Mouse (Mus musculus): ENCODE measurements at regions not wholly inside any gene's neighbourhood (a gene's known extent, or its start where the extent isn't known, plus 50 kb on each side); places are given as distances from the start of the nearest gene placed in this dataset.
"Not testable (repeated sequence)": the region's sequence is repeated elsewhere in the genome, so short reads cannot be mapped to it uniquely, and the experiment has no call there.

- DNase-seq (ENCODE audit: low spot score in 2 of 2) = peak; percentile 25 to 36
Measured at GRCm38 (mm10) chr10:49985038-49985437, 196.5 kb upstream of the Grik2 start.

DNA sequence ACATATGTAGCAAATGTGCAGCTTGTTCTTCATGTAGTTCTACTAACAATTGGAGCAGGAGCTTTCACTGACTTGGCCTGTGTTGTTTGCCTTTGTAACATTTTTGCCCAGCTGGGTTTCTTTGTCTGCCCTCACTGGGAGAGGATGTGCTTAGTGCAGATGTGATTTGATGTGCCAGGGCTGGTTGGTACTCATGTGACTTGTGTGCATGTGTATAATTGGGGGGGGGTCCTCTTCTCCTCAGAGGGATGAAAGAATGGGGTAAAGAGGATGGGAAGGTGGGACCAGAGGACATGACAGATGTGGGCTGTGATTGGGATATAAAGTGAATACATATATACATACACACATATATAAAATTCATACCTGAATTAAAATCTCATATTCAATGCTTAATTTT, 163.9 kb upstream of the Grik2 start:
- DNase-seq (ENCODE audit: low spot score in 2 of 2) = no peak

GRCm38 (mm10) chr10:49937305-49937704, 148.7 kb upstream of the Grik2 start:
- not testable (repeated sequence) for DNase-seq (ENCODE audit: low spot score in 2 of 2)

GRCm38 (mm10) chr10:49909206-49909605, 120.6 kb upstream of the Grik2 start:
- DNase-seq (ENCODE audit: low spot score in 2 of 2) = not testable (repeated sequence)

GRCm38 (mm10) chr10:49908126-49908525, 119.6 kb upstream of the Grik2 start:
- not testable (repeated sequence) for DNase-seq (ENCODE audit: low spot score in 2 of 2)

GRCm38 (mm10) chr10:49904626-49905025, 116.1 kb upstream of the Grik2 start:
- not testable (repeated sequence) for DNase-seq (ENCODE audit: low spot score in 2 of 2)

GRCm38 (mm10) chr10:49895436-49895835, 106.9 kb upstream of the Grik2 start:
- no peak for DNase-seq (ENCODE audit: low spot score in 2 of 2)

- peak in 1 of 2 experiments; percentile 18 for DNase-seq (ENCODE audit: low spot score in 2 of 2)
Measured at GRCm38 (mm10) chr10:49884106-49884505, 95.5 kb upstream of the Grik2 start.

DNA sequence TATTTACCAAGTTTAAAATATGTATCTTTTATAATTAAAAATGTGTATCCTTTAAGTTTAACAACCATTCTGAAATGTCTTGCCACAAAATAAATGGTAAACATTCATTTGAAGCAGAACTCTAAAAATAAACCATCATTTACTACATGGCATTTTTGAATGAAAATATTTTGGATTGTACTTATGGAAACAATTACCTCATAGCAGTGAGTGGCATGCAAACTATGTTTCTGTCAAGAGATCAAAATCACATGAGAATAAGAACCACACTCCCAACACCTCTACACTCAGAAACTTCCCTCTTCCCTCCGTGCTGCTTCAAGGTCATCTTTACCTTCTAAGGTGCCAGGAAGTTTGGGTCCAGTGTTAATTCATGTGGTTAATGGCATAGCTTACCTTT, 94.9 kb upstream of the Grik2 start:
- DNase-seq (ENCODE audit: low spot score in 2 of 2) = no peak

DNA sequence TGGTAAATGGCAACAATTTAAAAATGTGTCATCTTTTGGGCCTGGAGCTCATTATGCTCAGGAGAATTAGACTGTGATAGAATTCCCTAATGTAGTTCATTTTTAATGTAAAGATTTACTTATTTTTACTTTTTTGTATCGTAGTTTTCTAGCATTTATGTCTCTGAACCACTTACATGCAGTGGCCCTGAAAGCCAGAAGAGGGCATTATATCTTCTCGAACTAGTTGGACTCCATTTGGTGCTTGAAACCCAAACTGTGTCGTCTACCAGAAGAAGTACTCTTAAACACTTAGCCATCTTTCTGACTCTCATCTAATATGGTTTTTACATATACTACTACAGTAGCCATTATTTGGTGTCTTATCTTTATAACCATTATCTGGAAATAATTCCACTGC, 75.2 kb upstream of the Grik2 start:
- DNase-seq (ENCODE audit: low spot score in 2 of 2) = no peak

DNA sequence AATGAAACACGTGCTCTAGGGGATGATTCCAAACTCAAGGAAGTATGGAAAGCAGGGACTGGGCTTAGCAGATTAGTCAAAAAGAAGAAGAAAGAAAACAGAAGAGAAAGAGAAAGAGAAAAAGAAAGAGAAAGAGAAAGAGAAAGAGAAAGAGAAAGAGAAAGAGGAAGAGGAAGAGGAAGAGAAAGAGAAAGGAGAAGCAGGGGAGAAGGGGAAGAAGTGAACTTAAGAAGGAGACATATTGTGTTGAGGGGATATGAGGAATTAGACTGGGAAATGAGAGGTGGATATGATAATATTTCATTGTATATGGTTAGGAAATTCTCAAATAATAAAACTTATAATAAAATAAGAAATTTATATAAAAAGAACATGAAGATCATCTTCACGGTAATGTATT, 59.1 kb upstream of the Grik2 start:
- DNase-seq (ENCODE audit: low spot score in 2 of 2) = no peak

- DNase-seq (ENCODE audit: low spot score in 2 of 2) = no peak
Measured at GRCm38 (mm10) chr10:49844308-49844707, 55.7 kb upstream of the Grik2 start.

Measured in right cerebral cortex, postnatal 10 days (tissue).